Mouse (Mus musculus) subcutaneous adipose tissue, adult 2 months (tissue): Measurements from ENCODE around the gene Obox7. TPM values are rescaled to one million over a fixed set of nuclear protein-coding genes. Genes with fewer than 3 reads are reported as not detected.

Experiments
- polyA plus RNA-seq: library from polyadenylated mRNA; depleted of rRNA; stranded (reverse); fragments of >200 nt; gene quantifications from 2 replicates; pipeline ENCODE4 v1.2.3, GENCODE M21; 2012; ENCODE audit warnings: low replicate concordance; rRNA removed

Obox7 gene
- polyA plus RNA-seq = not detected in 2 replicates

GRCm38 (mm10) chr7:14659196-14659595 lies at the start of gene Obox7:
Gene Obox7 (plus strand): TSS chr7:14659496.

Other genes starting within 250 kb of the Obox7 start
- not detected in 2 replicates for gene Sult2a8, start 212.7 kb upstream of the Obox7 start, polyA plus RNA-seq
- gene Sult2a7, start 165.3 kb upstream of the Obox7 start, polyA plus RNA-seq = not detected in 2 replicates
- 0.03 and 0.33 TPM in 2 replicates for gene Vmn1r90, start 96.0 kb upstream of the Obox7 start, polyA plus RNA-seq